ENCODE assay signal across 8 mouse cellular contexts in the genomic region with DNA sequence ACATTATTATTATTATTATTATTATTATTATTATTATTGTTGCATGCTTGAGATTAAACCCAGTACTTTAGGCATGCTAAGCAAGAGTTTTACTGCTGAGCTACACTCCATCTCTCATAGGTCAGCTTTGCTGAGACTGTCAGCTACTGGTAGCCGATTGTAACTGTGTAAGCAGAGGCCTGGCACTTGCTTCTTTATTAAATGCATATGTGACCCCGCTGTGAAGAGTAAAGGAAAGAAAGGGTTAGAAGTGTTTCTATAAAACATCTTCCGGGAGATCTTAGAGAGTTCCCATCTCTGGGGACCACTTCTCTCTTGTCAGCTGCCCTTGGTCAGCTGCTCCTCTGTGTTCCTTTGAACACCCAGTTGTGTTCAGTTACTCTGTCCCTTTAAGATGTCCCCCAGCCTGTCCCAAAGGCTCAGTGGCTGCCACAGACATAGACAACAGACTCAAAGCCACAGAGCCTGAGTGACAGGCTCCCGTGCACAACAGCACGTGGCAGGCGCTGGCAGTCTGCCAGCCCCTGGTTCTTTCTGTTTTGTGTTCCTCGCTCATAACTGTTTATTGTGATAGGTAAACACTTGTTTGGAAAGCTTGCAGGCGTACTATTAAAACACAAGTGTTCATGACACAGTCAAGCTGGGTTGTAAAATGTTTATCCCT.
DNase-seq lines count a peak whose midpoint lies in the region; ATAC-seq lines count a peak whose summit lies in the region.

No protein-coding gene starts in this region.

- H3K4me2 ChIP-seq in hindbrain, embryonic 12.5 days (replicated peaks), result peak overlapping the region; percentile 25; the same call in 1 of the 2 replicates
- peak overlapping the region; percentile 3; the same call in 1 of the 2 replicates for H3K4me2 ChIP-seq in lung, embryonic 15.5 days

- peaks cover 9% of the 10 kb centered on the region for H3K4me1 ChIP-seq in hindbrain, embryonic 12.5 days
- 0 out of 2 replicates have a peak, but pooled peaks cover 10% of the 10 kb centered on the region for H3K4me1 ChIP-seq in lung, embryonic 15.5 days

- H3K9ac ChIP-seq in hindbrain, embryonic 12.5 days, result no peak overlapping the region
- H3K9ac ChIP-seq in lung, embryonic 15.5 days, result no peak overlapping the region

- H3K27ac ChIP-seq in hindbrain, embryonic 12.5 days, result peak overlapping the region; percentile 52
- peak overlapping the region; percentile 53 for H3K27ac ChIP-seq in lung, embryonic 15.5 days

- no peaks in the 10 kb centered on the region for H3K36me3 ChIP-seq in hindbrain, embryonic 12.5 days
- no peaks in the 10 kb centered on the region for H3K36me3 ChIP-seq in lung, embryonic 15.5 days

- peak; percentile 2 for DNase-seq in cerebellum, adult 8-10 months
- DNase-seq in testis, postnatal 10 days (ENCODE audit: low spot score), result peak; percentile 42
- DNase-seq in testis, postnatal 14 days (ENCODE audit: low spot score), result no peak
- peak; percentile 52 for DNase-seq in right cerebral cortex, postnatal 4 days
- DNase-seq in natural killer cell, adult 2 months (ENCODE audit: low spot score in 2 of 2), result no peak

- ATAC-seq in cerebellum, adult (ENCODE audit: insufficient number of reproducible peaks, low FRiP score, low TSS enrichment), result no peak
- peak; percentile 93 for ATAC-seq in hindbrain, embryonic 12.5 days (ENCODE audit: low FRiP score)
- ATAC-seq in lung, embryonic 15.5 days (ENCODE audit: borderline replicate concordance, extremely low read depth, low FRiP score, low TSS enrichment), result peak; percentile 94

- H3K27me3 ChIP-seq in hindbrain, embryonic 12.5 days, result peaks cover 3% of the 10 kb centered on the region; the same call in 1 of the 2 replicates
- H3K27me3 ChIP-seq in lung, embryonic 15.5 days, result no peaks in the 10 kb centered on the region

- no peak overlapping the region for H3K4me3 ChIP-seq in hindbrain, embryonic 12.5 days
- H3K4me3 ChIP-seq in lung, embryonic 15.5 days, result no peak overlapping the region

- 24% methylated on average over 8 of the region's 8 CpGs for WGBS in hindbrain, embryonic 12.5 days
- WGBS in lung, embryonic 15.5 days, result 28% methylated on average over 8 of the region's 8 CpGs

- no peaks in the 10 kb centered on the region for H3K9me3 ChIP-seq in hindbrain, embryonic 12.5 days (replicated peaks)
- no peaks in the 10 kb centered on the region for H3K9me3 ChIP-seq in lung, embryonic 15.5 days

Comparison
In these comparisons a context has a peak if more than half of its experiments do, and no peak if none do; other contexts are left out.
1. DNase-seq: peak in cerebellum, adult 8-10 months (single experiment), testis, postnatal 10 days (single experiment) and right cerebral cortex, postnatal 4 days (single experiment); none in testis, postnatal 14 days (single experiment) and natural killer cell, adult 2 months (0 of 2).